Mouse (Mus musculus) cerebellum, postnatal 14 days (tissue): ENCODE data around the gene Tnk2.

Experiments
- DNase-seq, 2 experiments: peaks; one replicate each; pipeline ENCODE4 v3.0.0; 2021; ENCODE audit warnings: mixed read lengths in 2 of 2

The Tnk2 gene

GRCm38 (mm10) chr16:32643661-32644061, at the start of gene Tnk2:
Tnk2 (plus strand) TSS chr16:32643874.
- peak; percentile 92 to 93 for DNase-seq

GRCm38 (mm10) chr16:32593916-32594315, 49.8 kb upstream of the Tnk2 start:
- DNase-seq: no peak

GRCm38 (mm10) chr16:32594701-32595100, 49.0 kb upstream of the Tnk2 start:
- DNase-seq: no peak

- no peak for DNase-seq
Observed at GRCm38 (mm10) chr16:32595142-32595855, 48.4 kb upstream of the Tnk2 start.

- peak; percentile 45 to 51 for DNase-seq
Observed at GRCm38 (mm10) chr16:32597909-32598381, 45.7 kb upstream of the Tnk2 start.

GRCm38 (mm10) chr16:32599151-32599550, 44.5 kb upstream of the Tnk2 start:
- DNase-seq: no peak

GRCm38 (mm10) chr16:32602193-32602685, 41.4 kb upstream of the Tnk2 start:
- no peak for DNase-seq

GRCm38 (mm10) chr16:32607562-32608343, 35.9 kb upstream of the Tnk2 start:
- DNase-seq: no peak

- DNase-seq: no peak
Observed at GRCm38 (mm10) chr16:32608344-32608711, 35.3 kb upstream of the Tnk2 start.

- peak; percentile 99 for DNase-seq
Observed at GRCm38 (mm10) chr16:32608712-32609400, 34.8 kb upstream of the Tnk2 start, which contains the start of gene Tfrc. Tfrc (plus strand) TSS chr16:32608920.

GRCm38 (mm10) chr16:32609401-32609779, 34.3 kb upstream of the Tnk2 start:
- DNase-seq: no peak

- DNase-seq: peak in 1 of 2 experiments; percentile 12
Observed at GRCm38 (mm10) chr16:32610460-32611255, 33.0 kb upstream of the Tnk2 start.

GRCm38 (mm10) chr16:32612052-32612451, 31.6 kb upstream of the Tnk2 start:
- DNase-seq: no peak

- no peak for DNase-seq
Observed at GRCm38 (mm10) chr16:32613269-32613834, 30.3 kb upstream of the Tnk2 start.

- no peak for DNase-seq
Observed at GRCm38 (mm10) chr16:32614047-32614446, 29.6 kb upstream of the Tnk2 start.

GRCm38 (mm10) chr16:32618946-32619345, 24.7 kb upstream of the Tnk2 start:
- DNase-seq: no peak

- no peak for DNase-seq
Observed at GRCm38 (mm10) chr16:32628140-32628539, 15.5 kb upstream of the Tnk2 start.

GRCm38 (mm10) chr16:32632328-32632824, 11.3 kb upstream of the Tnk2 start:
- DNase-seq: no peak

- no peak for DNase-seq
Observed at GRCm38 (mm10) chr16:32633486-32634012, 10.1 kb upstream of the Tnk2 start.

- DNase-seq: no peak
Observed at GRCm38 (mm10) chr16:32634183-32634582, 9.5 kb upstream of the Tnk2 start.

GRCm38 (mm10) chr16:32635314-32635713, 8.4 kb upstream of the Tnk2 start:
- peak in 1 of 2 experiments; percentile 46 for DNase-seq
